Mouse (Mus musculus) retina, embryonic 14.5 days (tissue): ENCODE measurements at regions not wholly inside any gene's neighbourhood (a gene's known extent, or its start where the extent isn't known, plus 50 kb on each side); places are given as distances from the start of the nearest gene placed in this dataset.

Experiments used
- DNase-seq: peaks from one replicate; pipeline ENCODE4 v3.0.0-alpha.2; 2015; ENCODE audit warnings: low spot score

DNA sequence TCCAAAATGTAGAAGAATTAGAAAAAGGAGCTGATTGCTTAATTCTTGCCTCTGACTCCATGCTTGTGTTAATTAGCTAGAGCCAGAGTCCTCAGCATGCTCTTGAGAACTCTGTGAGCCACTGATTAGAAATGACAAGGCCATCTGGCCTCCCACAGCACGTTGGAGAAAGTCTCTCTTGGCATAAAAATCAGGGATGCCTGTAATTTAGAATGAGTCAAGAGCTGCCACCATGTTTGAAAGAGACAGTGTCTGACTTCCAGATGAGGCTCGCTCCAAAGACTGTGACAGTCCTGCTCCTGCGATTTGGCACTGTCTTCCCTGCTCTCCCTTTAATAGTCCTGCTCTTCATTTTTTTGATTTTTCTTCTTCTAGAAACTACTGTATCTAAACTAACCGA lies 374.6 kb downstream of the Ipo11 start:
- DNase-seq, result peak; percentile 54

DNA sequence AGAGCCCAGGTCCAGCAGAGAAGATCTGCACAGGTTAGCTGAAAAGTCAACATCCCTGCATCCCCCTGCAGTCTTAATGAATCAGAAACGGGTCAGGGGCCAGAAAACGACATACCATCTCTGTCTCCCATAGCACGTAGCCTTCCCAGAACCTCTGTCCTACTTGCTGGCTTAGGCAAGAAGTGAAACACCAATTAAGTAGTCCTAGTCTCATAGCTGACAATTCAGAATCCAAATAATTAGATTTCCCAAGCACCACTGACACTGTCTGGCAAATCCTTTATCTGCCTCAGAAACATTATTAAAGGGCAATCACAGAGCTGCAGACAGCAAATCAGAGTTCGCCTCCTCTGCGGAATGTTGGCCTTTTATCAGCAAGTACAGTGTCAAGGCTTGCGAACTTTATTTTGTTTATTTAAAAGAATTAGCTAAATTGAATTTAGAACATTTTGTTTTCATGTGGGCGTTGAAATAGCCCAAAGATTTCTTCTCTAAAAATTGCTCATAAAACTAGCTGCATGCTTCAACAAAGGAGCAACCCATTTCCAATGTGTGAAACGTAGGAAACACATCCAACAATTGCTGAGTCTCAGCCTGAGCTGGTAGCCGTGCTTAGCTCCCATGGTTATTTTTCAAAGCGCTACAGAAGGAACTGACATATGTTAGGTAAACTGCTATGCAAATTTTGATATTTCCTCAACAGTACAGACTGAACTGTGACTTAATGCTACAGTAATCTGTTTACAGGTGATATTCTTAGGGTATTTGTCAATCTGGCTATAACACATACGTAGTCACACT lies 411.2 kb downstream of the Ipo11 start:
- no peak for DNase-seq

DNA sequence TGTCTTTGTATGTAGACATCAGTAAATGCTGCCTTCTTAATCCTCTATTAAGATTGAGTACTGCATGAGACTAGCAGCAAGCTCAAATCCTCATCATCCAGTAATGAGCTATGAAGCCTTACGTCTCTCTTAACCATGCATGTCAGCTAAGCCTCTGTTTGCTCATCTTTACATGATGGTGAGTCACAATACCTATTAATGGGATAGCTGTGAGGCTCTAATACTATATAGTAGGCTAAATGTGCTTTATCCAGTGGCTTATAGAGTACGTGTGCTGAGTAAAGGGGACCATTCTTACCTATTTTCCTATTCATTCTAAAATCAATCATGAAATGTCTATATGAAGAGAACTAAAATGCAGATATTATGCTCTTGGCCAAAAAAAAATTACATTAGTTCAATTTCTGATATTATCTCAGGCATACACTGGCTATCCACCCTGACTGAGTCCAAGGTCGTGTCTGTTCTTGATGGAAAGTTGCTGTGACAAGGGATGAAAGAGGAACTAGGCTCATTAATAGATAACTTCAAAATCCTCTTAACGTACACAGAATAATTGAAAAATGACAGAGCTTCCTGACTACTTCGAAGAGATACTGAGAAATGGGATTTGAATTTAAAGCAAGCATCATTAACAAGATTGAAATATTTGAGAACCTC lies 422.1 kb downstream of the Ipo11 start:
- no peak for DNase-seq

DNA sequence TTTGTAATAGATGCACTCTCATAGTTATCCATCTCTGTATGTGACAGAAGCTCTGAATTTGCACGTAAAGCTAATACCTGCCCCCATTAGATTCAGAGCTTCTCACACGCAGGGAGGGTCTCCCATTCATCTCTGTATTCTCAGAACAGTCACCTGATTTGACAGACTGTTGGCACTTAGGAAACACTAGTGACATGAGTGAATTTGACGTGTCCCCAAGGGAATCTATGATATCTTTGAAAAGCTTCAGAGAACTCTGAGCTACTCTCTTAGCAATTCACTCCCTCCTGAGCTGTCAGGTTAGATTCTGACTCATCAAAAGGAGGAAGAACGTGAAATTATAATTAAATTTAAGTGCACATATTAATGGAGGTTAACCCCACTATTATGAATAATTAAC lies 423.1 kb downstream of the Ipo11 start:
- peak; percentile 48 for DNase-seq

DNA sequence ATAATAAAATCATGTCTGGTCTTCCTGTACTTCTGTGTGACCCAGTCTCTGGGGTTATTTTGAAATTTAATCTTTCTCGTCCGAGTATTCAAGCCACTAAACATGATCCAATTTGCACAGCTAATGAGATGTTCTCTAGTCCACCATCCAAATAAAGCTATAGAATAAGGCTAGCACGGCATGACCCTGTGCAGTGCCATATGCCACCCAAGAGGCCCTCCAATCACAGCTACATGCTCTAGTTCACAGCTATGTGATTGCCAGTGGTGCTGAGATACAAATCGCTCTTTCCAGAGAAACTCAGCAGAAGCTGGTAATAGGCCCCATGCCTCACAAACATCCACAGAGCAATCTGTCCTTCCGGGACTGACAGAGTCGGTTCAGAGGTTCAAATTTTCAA lies 426.3 kb downstream of the Ipo11 start:
- DNase-seq, result peak; percentile 59

DNA sequence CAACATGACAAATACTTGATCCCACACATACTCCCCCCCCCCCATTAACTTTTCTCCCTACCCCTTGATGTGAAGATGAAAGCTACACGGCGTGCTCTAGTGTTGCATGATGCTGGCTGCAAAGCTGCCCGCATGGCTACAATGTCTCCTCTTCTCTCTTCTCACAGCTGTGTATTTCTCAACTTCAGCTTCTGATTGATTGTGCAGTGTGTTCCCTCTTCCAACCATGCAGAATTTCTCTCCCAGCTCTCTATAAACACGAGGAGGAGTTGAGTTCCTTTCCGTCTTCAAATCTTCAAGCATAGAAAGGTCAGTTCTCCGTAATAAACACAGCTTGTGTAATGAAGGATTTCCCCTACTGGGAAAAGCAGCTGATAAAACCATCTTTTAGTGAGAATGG lies 435.5 kb downstream of the Ipo11 start:
- DNase-seq, result no peak

DNA sequence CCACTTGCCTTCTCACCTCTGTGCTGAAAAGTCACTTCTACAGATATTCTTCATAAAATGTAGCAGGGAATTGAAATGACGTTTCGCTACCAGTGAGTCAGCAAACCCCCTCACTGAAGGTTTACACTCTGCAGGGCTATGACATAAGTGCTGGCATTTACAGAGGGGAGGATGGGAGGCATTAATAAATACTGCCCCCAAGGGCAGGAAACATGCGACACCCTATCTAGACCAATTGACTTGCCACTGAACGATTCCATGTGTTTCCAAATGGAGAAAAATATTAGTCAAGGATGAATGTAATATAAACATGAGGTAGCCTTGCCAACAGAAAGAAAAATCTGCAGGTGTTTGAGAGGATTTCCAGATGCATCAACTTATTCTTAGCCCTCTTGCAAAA lies 465.5 kb downstream of the Ipo11 start:
- DNase-seq, result no peak

DNA sequence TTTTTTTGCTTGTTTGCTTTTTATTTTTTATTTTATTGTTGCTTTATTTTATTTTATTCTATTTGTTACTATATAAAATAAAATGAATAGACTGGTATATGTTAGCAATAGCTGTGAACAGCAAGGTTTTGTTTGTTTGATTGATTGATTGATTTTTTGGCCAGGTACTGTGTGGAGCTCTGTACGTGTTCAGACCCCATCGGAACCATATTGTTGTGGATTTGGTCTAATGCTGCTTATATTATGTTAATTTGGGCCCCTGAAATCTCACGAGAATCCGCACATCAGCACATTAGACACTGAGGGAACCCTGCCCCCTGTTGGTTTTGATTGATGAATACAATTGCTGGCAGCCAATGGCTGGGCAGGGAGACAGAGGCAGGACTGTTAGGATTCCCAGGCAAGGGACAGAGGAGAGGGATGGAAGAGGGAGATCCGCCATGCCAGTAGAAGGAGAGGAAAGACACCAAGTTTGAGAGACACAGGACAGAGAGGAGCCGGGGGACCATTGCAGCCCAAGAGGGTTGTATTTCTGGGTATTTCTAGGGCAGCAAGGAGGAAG lies 482.3 kb downstream of the Ipo11 start:
- DNase-seq, result peak; percentile 10

DNA sequence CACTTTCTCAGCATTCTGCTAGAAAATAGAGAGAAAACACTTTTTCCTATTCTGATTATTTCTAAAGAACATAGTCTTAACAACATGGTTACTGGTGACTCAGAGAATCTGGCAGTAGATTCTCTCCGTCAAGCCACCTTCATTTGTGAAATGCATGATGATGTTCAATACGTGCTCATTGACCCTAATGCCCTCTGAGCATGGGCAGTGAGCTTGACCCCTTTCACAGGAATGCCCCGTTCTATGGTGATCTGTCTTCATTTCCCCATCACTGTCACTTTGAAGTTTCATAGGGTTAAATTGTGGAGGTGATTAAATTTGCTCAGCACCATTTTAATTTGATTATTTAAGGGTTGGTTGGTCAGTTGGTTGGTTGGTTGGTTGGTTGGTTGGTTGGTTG lies 504.6 kb downstream of the Ipo11 start:
- DNase-seq, result peak; percentile 51

DNA sequence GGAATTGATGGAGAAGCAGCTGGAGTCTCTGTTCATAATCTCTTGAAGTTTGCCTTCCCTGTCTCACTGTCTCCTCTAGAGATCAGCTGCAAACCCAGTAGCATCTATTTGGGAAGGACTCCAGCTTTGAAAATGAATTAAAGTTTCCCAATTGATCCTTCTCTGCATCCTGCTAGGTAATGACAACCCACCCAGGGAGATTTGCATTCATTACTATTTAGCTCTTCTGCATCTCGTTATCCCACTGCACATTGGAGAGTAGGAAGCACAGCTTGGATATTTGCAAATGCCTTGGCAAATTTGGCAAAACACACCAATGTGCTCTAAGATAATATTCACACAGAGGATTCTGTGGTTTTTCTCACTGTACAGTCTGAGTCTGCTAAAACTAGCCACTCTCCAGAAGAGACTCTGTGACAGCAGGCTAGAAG lies 530.1 kb downstream of the Ipo11 start:
- DNase-seq, result no peak

DNA sequence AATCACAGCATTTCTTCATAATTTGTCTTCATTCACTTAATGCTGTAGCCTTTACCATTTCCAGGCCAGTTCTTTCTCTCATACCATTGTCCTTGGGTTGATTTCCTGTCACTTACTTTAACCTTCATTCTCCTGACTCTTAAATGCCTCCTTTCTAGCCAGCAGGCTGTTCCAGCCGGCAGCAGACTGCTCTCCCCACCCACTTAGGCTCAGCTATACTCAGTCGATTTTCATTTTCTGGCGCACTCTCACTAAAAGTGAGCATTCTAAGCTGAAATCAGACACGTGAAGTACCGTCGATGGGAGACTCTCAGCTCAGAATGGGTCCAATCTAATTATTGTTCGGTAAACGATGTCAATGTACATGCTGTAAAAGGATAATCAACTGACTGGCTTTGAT lies 544.1 kb downstream of the Ipo11 start:
- peak; percentile 7 for DNase-seq

DNA sequence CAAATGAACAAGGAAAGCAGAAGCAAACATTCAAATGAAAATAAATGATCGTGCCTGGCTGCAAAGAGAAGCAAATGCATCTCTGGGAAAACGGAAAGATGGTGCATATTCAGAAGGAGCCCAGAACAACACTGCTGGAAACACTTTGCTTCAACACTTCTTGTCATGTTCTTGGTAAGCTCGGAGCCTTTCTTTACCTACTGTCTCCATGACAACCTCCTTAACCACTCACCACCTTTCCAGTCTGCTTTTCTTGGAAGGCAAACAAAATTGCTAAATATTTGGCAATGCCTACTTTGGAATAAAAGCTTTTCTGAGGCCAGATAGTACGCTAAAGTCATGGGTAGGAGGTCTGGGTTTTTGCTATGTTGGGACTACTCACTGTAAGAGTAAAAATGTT lies 548.1 kb downstream of the Ipo11 start:
- DNase-seq, result no peak

DNA sequence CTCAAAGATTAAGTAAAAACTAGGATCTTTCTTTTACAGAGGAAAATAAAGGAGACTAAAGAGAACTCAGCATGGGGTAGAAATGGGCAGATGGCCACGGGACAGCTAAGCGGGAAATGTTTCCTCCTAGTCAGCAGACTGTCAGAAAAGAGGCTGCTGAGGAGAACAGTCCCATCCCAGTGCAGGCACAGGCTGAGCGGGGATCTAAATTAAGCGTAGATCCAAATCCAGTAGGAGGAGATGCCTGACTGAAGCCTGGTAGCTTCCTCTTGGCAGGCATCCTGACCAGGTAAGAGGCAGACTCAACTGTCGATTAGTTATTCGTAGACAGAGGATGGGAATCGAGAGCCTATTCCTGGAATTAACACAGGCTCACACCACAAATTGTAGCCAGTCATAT lies 569.2 kb downstream of the Ipo11 start:
- DNase-seq, result no peak

DNA sequence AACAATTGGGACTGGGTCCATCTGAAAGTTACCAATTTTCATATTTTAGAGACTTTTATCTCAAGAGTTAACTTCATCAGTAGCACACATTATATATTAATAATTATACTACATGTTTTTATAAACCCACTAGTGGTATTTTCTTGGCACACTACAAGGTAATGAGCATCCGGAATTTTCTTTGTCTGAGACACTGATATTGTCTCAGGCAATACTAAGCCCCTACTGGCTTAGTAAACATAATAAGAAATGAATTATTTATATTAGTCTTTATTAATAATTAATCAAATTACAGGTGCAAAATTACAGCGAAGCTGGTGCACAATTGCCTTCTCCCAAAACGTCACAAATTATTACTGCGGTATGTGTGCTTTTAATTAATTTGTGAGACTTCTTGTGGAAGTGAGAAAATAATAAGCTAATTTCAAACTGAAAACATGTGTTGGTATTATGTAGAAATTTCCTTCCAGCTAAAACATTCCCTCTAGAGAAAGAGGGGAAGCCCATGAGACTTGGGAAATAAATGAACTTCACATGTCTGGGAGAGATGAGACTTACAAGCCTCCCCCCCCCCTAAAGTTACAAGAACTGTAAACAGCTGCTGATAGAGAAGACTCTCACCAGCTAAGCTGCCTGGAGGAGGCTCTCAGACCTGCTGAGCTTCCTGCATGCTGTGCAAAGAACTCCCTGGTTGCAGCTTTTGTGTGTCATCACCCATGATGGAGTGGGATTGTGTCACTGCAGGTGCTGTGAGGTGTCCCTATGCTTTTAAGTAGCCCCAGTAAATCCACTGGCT lies 583.9 kb downstream of the Ipo11 start:
- DNase-seq, result no peak

DNA sequence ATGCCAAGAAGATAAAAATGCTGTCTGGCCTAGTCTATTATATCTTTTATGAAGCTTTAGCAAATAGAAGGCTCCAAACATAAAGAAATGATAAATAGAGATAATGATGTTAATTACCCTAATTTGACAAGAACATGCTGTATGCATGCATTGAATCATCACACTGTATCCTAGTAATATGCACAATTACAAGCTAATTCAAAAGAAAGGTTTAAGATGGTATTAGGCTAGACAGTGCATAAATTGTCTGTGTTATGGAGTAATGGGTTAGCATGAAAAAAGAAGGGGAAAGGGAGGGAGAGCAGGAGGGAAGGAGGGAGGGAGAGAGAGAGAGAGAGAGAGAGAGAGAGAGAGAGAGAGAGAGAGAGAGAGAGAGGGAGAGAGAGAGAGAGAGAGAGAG lies 604.7 kb downstream of the Ipo11 start:
- DNase-seq, result no peak

DNA sequence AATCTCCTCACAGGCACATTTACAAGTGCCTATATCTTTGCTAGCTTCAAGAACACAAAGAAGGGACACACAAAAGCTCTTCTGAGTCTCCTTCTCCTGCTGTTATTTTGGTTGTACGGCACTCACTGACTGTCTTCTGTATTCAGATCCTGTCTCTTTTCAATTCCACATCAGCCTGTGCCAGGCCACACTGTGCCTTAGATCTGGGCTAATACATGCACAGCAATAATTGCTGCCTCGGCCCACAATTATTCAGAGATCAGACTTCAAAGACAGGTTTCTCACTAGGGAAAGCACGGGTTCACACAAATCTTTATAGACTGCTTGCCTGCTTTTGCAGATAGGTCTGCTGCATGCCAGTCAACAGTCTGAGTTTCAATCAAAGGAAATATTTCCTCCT lies 617.8 kb downstream of the Ipo11 start:
- DNase-seq, result no peak

DNA sequence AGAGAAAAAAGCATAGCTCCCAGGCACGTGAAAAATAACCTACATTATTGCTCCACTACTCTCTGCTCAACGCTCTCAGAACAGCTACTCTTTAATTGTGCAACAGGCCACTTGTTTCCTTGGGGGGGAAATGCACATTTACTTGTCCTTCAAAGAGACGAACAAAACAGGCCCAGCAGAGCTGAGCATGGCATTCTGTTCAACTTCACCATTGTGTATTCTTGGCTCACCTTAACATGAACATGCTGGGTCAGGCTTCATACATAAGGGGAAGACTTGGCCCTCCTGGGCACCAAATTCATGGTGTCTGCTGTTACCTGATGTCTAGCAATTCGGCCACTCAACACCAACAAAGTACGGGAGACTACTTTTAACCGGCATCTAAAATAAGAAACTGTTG lies 618.3 kb downstream of the Ipo11 start:
- no peak for DNase-seq

DNA sequence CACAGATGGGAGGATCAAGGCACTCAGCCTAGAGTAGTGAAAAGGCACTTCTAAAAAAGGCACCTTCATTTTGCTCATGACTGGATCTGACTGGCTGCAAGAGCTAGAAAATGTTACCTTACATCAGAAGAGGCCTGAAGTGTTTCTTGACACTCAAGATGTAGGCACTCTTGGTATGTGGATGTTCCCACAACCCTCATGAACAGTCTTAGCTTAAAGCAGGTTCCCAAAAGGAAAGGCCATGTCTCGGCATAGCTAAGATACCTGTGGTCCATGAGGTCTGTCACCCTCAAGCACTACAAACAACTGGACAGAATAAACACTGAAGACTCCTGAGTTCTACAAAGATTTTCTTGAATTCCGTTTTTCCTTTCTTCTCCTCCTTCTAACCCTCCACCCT lies 619.5 kb downstream of the Ipo11 start:
- no peak for DNase-seq

DNA sequence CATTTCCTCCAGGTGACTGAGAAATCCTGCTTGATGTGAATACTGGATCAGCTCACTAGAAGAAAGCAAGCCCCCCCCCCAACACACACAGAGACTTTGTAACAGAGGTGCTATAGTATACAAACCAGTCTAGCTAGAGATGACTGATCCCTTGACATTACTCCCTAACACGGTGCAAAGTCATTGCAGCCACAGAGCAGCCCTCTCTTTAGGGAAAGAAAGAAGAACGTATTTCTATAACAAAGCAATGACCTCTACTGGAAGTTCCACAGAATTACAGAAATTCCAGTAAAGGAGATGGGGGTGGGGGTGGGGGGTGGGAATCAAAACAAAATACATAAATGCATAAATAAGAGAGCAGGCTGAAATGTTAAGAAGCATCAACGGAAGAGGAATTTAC lies 655.6 kb downstream of the Ipo11 start:
- peak; percentile 27 for DNase-seq

DNA sequence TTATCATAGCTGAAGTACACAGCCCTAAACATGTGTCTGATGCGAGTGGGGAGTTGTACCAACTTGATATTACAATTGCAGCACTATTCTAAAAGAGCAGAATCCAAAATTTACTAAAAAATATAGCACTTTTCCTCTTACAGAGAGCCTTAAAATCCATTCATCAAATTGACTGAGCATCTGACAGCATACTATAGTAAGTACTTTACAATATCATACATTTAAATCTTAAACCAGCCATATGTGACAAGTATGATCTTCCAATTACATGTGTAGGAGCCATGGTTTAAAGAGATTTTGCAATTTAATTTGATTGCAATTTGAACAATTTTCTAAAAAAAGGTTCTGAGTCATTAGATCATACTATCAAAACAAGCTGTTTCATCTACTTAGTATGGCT lies 676.9 kb downstream of the Ipo11 start:
- no peak for DNase-seq
